Comparison of ENCODE assay signal across 8 mouse cellular contexts in genomic region chr6:71909840-71910239, GRCm38 (mm10). TPM values are rescaled to one million over a fixed set of nuclear protein-coding genes. Genes with fewer than 3 reads are reported as not detected.
A peak's percentile ranks its signal among the peaks of the same experiment; 100 is the strongest.
DNase-seq lines count a peak whose midpoint lies in the region; ATAC-seq and TF ChIP-seq lines count a peak whose summit lies in the region.

No protein-coding gene starts in this region.

- peaks cover 44% of the 10 kb centered on the region for H3K36me3 ChIP-seq in erythroblast, embryonic 14.5 days (ENCODE audit: control insufficient read depth)
- H3K36me3 ChIP-seq in intestine, postnatal 0 days (ENCODE audit: control insufficient read depth, insufficient read depth) = peaks cover 20% of the 10 kb centered on the region; the same call in 1 of the 2 replicates
- H3K36me3 ChIP-seq in neural tube, embryonic 12.5 days = peaks cover 22% of the 10 kb centered on the region

- no peaks in the 10 kb centered on the region for H3K27me3 ChIP-seq in erythroblast, embryonic 14.5 days (ENCODE audit: control insufficient read depth)
- no peaks in the 10 kb centered on the region for H3K27me3 ChIP-seq in intestine, postnatal 0 days (replicated peaks; ENCODE audit: control insufficient read depth, insufficient read depth, low read length)
- no peaks in the 10 kb centered on the region for H3K27me3 ChIP-seq in neural tube, embryonic 12.5 days (replicated peaks)

- no peaks in the 10 kb centered on the region for H3K9me3 ChIP-seq in erythroblast, embryonic 14.5 days (ENCODE audit: control insufficient read depth, low read length)
- H3K9me3 ChIP-seq in intestine, postnatal 0 days (ENCODE audit: control insufficient read depth) = no peaks in the 10 kb centered on the region
- H3K9me3 ChIP-seq in neural tube, embryonic 12.5 days = no peaks in the 10 kb centered on the region

- H3K9ac ChIP-seq in intestine, postnatal 0 days (ENCODE audit: low read depth, low read length) = no peak overlapping the region
- no peak overlapping the region for H3K9ac ChIP-seq in neural tube, embryonic 12.5 days

- H3K4me1 ChIP-seq in erythroblast, embryonic 14.5 days (ENCODE audit: control insufficient read depth) = peaks cover 39% of the 10 kb centered on the region
- H3K4me1 ChIP-seq in intestine, postnatal 0 days (replicated peaks; ENCODE audit: control insufficient read depth, insufficient read depth, low read length) = no peaks in the 10 kb centered on the region
- H3K4me1 ChIP-seq in neural tube, embryonic 12.5 days = peaks cover 11% of the 10 kb centered on the region; the same call in 1 of the 2 replicates

- 69% methylated on average over 6 of the region's 6 CpGs for WGBS in intestine, postnatal 0 days
- WGBS in neural tube, embryonic 12.5 days = 81% methylated on average over 6 of the region's 6 CpGs

- no peak for ATAC-seq in erythroblast, adult 5-6 weeks (replicated peaks; ENCODE audit: low FRiP score, poor library complexity, severe bottlenecking)
- no peak for ATAC-seq in intestine, postnatal 0 days
- ATAC-seq in neural tube, embryonic 12.5 days (ENCODE audit: low FRiP score, low read depth) = no peak

- TF ChIP-seq CTCF in intestine, postnatal 0 days (IDR thresholded peaks at IDR 0.05; ENCODE audit: low read depth) = peak; percentile 45

- DNase-seq in 3T3-L1 (ENCODE audit: low read depth, low spot score) = peak; percentile 76
- DNase-seq in c-Kit-positive CD71-positive TER-119-positive erythroid progenitor cells, embryonic 14.5 days (ENCODE audit: low spot score) = peak; percentile 13
- no peak for DNase-seq in adrenal gland, postnatal 25 days
- no peak for DNase-seq in spleen, adult 12 weeks (ENCODE audit: low spot score)

- peak overlapping the region; percentile 72 for H3K4me3 ChIP-seq in erythroblast, embryonic 14.5 days (replicated peaks)
- peak overlapping the region; percentile 65; the same call in 1 of the 2 replicates for H3K4me3 ChIP-seq in intestine, postnatal 0 days (ENCODE audit: low read depth, low read length)
- H3K4me3 ChIP-seq in neural tube, embryonic 12.5 days = peak overlapping the region; percentile 75

- H3K27ac ChIP-seq in intestine, postnatal 0 days (ENCODE audit: low read depth, low read length) = no peak overlapping the region
- no peak overlapping the region for H3K27ac ChIP-seq in neural tube, embryonic 12.5 days

- peak overlapping the region; percentile 74 for H3K4me2 ChIP-seq in intestine, postnatal 0 days (replicated peaks; ENCODE audit: low read depth)
- H3K4me2 ChIP-seq in neural tube, embryonic 12.5 days (replicated peaks) = peak overlapping the region; percentile 83

RNA-seq across cellular contexts. Expression of gene Polr1a, which starts 1.0 kb away (rescaled TPM):
- polyA plus RNA-seq in erythroblast, embryonic 14.5 days (2012) = 0.27 and 0.50 TPM in 2 replicates
- 4.0 and 44.0 TPM in 2 replicates for total RNA-seq in erythroblast, adult 5-6 weeks (2015; ENCODE audit: low replicate concordance)
- 7.7 and 11.3 TPM in 2 replicates for total RNA-seq in erythroblast, adult 5-6 weeks (2017; ENCODE audit: low replicate concordance)
- 4.9 and 5.0 TPM in 2 replicates for polyA plus RNA-seq in intestine, postnatal 0 days (2015; fragmentation: Nextera tagmentation; extraction: Ambion mirVana)
- polyA plus RNA-seq in neural tube, embryonic 12.5 days (2016; fragmentation: Nextera tagmentation; extraction: Ambion mirVana) = 26.7 and 28.9 TPM in 2 replicates
- total RNA-seq in adrenal gland, postnatal 25 days (2021) = 75.1 and 76.9 TPM in 2 replicates

RNA-seq across cellular contexts. Expression of gene Ptcd3, which starts 1.3 kb away (rescaled TPM):
- polyA plus RNA-seq in erythroblast, embryonic 14.5 days (2012) = 0.28 and 0.44 TPM in 2 replicates
- 26.3 and 53.6 TPM in 2 replicates for total RNA-seq in erythroblast, adult 5-6 weeks (2015; ENCODE audit: low replicate concordance)
- total RNA-seq in erythroblast, adult 5-6 weeks (2017; ENCODE audit: low replicate concordance) = 25.1 and 32.9 TPM in 2 replicates
- polyA plus RNA-seq in intestine, postnatal 0 days (2015; fragmentation: Nextera tagmentation; extraction: Ambion mirVana) = 23.4 and 23.9 TPM in 2 replicates
- polyA plus RNA-seq in neural tube, embryonic 12.5 days (2016; fragmentation: Nextera tagmentation; extraction: Ambion mirVana) = 98.1 and 112 TPM in 2 replicates
- total RNA-seq in adrenal gland, postnatal 25 days (2021) = 107 and 108 TPM in 2 replicates

Comparison
In these comparisons a context has a peak if more than half of its experiments do, and no peak if none do; other contexts are left out.
1. DNase-seq: peak in 3T3-L1 (single experiment) and c-Kit-positive CD71-positive TER-119-positive erythroid progenitor cells, embryonic 14.5 days (single experiment); none in adrenal gland, postnatal 25 days (single experiment) and spleen, adult 12 weeks (single experiment).
2. RNA of gene Ptcd3, which starts 1.3 kb away (polyA plus RNA-seq): 98.1 to 112 TPM in neural tube, embryonic 12.5 days and 23.4 to 23.9 TPM in intestine, postnatal 0 days; 0.28 to 0.44 TPM in erythroblast, embryonic 14.5 days; every median in the first group is over 10 times any median in the second.
3. Peak in every context shown above with its lines, with median percentiles within 50 percentile points of each other: H3K4me3 ChIP-seq.